Mouse (Mus musculus): ENCODE results near the gene Arhgap25.
"Not testable (repeated sequence)": the region's sequence is repeated elsewhere in the genome, so short reads cannot be mapped to it uniquely, and the experiment has no call there.

Gene Arhgap25

DNA sequence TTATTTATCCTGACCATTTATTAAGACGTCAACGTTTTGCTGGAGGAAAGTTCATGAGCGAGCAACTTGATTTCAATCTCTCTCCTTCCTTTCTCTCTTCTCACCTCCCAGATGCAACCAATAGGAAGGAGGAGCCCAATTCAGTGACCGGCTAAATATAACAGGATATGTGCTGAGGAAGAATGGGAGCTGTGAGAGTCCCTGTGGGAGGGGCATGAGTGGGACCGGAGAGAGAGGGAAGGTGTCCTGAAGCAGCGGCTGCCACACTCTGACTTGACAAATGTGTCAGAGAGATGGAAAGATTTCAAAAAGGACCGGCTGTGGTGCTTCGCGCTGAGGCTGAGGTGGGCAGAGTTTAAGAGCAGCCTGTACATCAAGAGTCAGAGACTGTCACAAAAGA is 2.6 kb upstream of the Arhgap25 start:
- no peak for DNase-seq

DNA sequence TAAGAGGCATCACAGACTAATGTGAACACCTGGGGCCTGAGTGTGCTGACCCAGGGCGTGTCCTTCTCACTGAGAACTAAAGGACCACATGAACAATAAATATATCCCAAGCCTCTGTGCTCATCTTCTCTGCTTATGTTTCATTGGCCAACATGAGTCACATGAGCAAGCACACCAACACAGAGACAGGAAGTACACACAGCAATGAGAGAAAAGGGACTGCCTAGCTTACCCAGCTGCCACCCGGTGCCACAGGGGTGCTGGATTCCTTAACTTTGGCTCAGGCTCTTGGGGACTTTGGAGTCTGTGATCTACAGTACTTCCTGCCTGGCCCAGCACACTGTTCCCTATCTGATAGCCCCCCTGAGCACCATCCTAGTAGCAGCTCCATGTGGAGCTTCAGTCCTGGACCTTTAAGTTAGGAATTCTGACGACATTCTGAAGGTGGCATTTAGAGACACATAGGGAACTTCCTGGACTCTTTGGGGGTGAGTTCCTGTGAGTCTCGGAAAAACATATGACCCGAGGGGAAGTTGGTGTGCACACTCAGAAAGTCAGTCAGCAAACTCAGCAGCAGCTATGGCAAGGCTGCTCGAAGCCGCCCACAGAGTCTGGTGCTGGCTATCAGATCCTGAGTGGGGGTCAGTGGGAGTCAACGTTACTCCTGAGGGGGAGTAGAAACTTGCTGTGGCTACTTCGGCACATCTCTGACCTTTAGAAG is 2.0 kb upstream of the Arhgap25 start:
- DNase-seq: no peak

DNA sequence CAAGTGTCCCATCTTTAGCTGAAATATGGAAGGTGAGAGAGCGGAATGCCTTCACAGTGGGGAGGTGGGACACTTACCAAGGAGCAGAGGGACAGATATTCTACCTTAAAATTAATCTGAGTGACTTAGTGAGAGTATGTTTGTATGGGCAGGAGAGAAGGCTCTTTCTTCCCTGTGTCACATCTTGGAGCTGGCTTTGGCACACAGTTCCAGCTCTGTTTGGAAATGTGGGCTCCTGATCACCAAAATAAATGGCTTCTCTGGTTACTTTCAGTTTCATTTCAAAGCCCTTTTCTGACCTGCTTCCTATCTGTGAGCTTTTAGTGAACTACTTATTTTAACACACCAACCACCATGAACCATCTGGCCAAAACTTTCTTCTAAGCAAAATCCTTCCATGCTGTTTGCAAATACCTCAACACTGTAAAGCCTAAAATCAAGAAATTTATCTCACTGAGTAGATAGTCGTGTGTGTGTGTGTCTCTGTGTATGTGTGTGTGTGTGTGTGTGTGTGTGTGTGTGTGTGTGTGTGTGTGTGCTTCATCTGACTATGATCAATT is 1.5 kb downstream of the Arhgap25 start:
- no peak for DNase-seq

DNA sequence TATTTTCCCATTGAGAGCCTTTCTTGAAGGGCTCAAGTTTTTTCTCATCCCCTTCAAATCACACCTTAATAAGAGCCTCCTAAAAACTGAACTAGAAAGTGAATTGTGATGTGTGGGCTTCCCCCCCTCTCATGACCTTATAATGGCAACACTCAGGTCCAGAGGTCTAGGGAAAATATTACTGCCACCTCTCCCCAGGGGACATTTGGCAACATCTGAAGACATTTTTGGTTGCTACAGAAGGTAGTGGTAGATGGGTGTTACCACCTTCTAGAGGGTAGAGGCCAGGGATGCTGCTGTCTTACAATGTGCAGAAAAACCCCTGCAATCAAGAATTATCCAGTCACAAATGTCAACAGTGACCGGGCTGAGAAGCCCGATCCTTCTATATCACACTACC is 2.7 kb downstream of the Arhgap25 start:
- no peak for DNase-seq

DNA sequence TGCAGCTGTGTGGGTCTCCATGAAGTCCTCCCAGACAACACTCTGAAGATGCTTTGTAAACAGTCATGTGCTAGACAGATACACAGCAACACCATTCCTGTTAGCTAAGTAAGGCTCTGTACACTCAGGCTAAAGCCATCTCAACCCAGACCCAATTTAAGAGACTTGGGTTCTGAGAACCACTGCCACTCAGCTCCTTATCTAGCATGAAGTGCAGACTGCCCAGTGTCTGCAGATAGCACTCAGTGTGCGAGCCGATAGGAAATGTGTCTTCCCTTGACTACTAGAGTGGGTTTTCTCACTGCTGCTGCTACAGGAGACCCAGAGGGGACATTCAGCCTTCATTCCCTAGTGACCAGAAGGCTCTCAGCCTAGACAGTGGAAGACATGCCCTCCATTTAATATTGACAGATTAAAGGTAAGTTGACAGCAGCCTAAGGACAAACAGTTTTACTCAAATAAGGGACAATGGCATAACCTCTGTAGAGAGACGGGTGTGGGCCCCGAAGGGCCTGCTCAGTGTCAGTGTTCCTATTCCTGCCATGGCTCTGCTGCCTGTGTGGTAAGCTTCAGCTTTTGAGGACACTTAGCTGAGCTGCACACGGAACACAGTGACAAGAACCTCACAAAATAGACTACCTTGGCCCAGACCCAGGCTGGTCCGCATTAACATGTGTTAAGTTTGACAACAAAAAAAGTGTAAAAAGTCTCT is 5.1 kb downstream of the Arhgap25 start:
- peak; percentile 72 for DNase-seq

DNA sequence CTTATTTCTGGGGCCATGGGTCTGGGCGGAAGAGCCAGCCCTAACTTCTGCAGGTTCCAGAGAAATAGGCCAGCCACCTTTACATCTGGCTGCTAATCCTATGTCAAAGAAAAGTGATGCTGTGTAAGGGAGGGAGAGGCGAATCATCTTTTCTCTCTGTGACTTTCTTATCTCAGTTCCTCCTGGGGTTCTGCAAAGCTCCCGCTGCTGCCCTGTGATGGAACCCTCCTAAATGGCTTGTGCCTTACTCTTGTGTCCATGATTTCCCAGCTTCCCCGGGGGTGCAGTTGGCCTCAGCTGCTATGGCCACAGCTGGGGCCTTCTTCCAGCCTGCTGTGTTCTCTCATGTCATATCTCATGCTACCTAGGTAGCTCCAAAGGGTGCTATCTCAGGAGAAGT is 5.7 kb downstream of the Arhgap25 start:
- peak; percentile 56 for DNase-seq

DNA sequence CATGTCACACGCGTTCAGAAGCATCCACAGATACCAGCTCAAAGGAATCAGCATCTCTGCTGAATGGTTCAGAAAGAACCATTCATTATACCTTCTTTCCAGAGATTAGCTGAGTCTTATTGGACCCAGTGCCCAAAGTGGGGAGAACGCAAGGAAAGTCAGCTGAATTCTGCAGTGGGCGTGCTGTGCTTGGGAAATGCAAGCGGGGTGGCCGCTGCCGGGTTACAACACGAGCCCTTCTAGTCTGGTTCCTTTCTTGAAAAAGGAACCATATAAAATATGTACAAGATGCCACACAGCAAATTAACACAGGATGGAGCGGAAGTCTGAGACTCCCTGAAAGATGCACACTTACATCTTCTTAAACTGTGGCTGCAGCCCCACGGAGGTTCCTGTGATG is 7.9 kb downstream of the Arhgap25 start:
- DNase-seq: no peak

DNA sequence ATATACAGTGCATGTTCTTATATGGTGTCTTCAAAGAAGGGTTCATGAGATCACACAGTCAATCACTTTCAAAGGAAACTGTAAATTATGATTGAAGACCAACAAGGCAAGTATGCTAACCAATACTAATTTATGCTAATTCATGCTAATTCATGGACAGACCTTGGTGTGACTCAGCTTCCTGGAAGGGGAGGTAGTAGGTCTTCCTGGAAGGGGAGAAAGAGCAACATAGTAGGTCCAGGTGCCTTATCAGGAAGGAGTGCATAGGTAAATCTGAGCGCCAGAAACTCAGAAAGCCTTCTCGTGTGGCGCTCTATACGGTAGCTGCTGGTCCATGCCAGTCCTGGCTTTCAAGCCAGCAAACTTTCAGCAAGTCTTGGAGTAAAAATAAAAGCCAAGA is 8.8 kb downstream of the Arhgap25 start:
- peak; percentile 32 for DNase-seq

DNA sequence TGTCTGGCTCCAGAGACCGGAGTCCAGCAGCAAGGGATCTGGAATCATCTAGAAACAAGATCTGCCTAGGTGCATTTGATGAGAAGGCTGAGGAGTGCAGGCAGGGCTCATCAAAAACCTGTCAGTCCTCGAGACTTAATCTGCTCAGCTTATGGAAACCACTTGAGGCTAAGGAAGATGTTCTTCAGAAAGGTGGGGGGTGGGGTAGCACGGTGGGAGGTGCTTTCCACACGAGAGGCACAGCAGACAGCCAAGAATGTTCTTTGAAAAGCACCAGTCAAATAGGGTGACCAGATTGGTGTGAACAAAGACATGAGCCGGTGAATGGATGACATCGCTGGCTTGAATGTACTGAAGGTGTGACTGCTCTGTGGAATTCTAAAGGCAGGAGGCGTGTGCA is 9.3 kb downstream of the Arhgap25 start:
- no peak for DNase-seq

DNA sequence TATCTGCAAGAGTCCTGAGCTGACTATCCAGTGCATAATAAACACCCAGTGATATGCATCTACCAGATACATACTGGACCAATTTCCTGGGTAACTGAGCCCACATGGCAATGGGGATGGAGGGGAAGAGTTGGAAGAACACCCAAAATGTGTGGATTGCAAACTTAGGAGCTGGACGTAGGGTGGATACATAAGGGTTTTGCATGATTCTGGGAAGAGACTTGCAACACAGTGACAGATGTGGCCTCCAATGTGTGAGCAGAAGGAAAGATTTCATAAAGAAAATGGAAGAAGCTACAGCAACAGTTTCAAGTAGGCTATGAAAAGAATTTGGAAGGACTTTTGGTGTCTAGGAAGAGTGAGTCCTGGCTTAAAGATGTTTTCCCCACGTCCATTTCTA is 10.0 kb downstream of the Arhgap25 start:
- DNase-seq: no peak

DNA sequence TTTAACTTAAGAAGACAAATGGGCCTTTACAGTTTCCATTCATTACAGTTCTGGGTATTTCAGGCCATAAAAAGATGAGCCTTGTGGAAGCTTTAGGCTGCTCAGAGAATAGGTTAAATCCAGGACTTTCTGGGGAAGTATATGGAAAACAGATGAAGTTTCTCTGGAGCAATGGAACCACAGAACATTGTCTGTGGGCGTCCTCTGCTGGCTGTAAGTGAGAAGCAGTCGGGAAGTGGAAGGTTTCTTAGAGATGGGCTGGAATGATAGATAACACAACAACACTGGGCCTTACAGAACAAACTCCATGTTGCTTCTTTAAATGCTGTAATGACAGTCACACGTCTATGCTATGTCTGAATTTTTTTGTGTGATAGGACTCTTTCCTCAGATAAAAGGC is 10.8 kb downstream of the Arhgap25 start:
- DNase-seq: no peak

DNA sequence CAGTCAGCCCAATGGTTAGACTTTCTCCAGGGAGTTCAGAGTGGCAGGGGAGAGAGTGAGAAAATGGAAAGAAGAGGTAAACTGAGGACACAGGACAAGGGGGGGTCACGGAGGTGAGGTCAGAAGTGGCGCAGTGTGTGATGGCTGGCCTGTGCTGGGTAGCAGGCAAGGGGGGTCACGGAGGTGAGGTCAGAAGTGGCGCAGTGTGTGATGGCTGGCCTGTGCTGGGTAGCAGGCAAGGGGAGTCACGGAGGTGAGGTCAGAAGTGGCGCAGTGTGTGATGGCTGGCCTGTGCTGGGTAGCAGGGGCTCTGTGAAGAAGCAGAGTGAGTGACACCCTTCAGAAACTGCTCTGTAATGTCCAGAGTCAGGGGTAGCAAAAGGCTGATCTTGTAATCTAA is 11.4 kb downstream of the Arhgap25 start:
- DNase-seq: not testable (repeated sequence)

DNA sequence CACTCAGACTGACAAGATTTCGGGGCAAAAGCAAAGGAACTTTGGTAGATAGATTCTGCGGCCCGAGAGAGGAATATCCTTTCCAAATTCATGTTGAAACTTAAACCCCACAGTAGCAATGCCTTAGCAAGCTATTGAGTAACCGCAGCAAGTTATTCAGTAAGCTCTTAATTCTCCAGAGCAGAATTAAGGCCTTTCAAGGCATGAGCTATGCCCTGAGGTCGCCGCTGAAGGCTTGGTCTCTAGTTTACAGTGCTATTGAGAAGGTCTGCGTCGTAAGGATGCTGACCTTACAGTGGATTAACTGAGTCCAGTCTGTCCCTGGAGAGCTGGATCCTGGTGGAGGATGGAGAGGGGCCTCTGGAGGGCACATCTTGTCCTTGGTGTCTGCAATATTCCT is 12.5 kb downstream of the Arhgap25 start:
- no peak for DNase-seq

DNA sequence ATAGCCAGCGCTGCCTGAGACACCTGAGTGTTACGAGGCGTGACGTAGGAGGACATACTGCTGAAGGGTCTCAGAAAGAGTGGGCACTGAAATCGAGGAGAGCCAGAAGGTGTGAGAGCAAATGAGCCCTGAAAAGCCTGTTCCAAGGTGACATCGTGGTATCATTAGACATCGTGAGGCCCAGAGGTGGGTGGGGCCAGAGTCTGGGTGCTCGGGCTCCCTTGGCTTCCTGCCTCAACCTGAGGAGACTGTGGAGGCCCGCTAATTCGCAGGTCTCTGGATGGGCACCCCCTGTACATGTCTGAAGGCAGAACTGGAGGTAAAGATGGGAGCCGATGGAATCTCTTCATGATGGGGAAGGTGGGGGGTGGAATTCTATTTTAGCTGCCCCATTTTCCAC is 13.2 kb downstream of the Arhgap25 start:
- DNase-seq: no peak

DNA sequence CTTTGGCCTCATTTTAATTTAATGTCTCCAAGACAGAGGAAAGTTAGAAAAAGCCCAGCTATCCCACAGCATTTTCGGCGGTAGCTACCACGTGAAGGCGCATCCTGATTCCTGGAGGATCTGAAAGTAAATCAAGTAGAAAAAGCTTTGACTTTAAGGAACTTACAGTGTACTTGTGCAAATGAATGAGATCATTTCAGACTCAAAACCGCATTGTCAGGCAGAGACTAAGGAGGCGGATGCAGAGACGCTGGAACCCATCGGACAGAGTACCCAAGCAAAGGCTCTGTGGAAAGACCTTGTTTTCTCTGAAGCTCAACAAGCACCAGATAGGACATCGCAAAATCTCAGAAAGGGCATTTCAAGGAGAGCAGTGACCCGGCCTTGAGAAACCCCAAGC is 14.4 kb downstream of the Arhgap25 start:
- DNase-seq: no peak

DNA sequence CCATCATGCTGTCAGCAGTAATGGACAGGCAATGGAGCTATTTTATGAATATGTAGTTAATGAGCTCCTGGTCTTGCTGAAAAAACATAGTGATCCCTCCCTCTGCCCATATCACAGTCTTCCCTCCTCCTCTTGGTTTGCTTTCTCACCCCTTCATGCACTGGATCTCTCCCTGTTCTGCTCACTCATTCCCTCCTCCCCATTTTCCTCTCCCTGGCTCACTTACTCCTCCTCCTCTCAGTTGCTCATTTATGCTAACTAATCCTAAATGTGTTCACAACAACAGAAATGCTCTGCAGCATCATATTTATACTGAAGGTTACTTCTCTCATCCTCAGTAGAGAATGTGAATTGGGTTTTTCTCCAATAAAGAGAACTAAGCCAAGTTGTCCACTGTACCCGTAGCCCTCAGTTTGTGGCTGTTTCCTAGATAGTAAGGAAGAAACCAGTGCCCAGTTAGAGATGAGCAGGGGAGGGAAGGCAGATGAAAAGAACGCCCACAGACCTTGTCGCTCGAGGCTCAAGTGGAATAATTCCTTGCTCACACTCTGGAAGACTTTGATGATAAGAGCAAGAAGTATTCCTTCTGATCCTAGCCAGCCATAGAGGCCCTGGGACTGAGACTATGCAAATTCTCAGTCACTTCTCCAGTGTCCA is 15.2 kb downstream of the Arhgap25 start:
- DNase-seq: no peak

DNA sequence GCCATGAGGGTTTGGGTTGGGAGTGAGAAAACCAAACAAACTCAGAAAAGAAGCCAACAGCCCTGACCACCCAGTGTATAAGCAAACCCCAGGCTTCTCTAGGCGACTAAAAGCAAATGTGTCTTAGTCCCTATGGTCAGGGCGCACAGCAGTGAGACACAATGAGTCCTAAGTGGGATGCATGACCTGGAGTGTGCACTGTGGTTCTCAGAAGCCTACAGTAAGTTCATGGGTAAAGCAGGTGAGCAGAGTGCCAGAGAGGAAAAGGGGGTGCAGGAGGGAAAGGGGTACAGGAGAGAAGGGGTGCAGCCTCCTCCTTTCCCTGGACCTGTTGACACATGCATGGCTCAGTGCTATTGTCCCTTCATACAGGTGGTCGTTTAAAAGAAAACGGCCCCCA is 18.7 kb downstream of the Arhgap25 start:
- DNase-seq: no peak

DNA sequence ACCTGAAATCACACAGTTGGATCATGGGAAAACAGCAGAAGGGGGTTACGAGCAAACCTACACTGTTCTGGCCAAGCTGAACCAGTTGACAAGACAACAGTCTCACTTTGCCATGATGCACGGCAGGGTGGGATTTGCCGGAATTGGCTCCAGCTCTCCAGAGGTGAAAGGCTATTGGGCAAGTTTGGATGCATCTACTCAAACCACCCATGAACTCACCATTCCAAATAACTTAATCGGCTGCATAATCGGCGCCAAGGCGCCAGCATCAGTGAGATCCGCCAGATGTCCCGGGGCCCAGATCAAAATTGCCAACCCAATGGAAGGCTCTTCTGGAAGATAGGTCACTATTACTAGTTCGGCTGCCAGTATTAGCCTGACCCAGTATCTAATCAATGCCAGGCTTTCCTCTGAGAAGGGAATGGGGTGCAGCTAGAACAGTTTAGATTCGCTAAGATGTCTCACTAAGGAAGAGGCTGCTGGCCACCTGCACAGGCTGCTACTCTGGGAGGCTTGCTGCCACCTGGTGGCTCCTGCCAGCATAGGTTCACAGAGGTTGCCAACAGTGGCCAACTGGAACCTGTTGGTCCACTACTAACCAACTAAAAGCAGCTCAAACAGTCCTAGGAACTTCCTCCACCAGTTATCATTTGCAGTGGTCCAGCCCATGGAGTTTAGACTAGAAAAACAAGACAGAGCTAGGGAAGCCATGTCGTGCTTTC is 19.9 kb downstream of the Arhgap25 start:
- peak; percentile 71 for DNase-seq

DNA sequence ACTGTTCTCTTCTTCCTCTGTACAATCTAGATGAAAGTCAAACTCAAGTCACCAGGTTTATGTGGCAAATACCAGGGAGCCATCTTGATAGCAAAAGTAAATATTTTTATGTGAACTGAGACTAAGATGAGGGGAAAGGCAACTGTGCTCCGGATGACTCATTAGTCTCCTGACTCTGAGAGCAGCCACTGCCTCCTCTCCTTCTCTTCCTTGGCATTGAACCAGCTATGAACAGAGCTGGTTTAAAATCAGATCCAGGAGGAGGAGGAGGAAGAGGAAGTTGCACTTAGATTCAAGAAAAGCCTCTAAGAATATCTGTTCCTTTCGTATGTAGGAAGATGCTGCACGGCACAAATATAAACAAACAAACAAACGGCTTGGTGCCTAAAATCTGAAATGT is 22.1 kb downstream of the Arhgap25 start:
- DNase-seq: no peak

DNA sequence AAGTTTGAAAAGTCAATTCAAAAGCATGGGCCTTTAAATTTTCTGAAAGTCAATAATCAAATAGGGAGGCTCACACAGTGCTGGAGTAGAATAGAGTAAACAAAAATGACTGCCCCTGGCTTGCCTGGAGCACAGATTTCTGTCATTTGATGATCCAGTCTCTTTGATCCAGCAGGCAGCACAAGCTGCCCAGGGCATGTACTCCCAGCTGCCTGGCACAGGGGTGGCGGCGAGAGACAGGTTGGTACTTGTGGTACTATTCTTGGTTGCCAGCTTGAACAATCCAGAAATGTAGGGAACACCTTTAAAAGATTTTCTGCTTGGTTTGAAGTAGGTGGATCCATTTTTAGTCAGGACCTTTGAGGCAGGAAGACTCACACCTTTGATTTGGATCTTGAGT is 23.3 kb downstream of the Arhgap25 start:
- no peak for DNase-seq

DNA sequence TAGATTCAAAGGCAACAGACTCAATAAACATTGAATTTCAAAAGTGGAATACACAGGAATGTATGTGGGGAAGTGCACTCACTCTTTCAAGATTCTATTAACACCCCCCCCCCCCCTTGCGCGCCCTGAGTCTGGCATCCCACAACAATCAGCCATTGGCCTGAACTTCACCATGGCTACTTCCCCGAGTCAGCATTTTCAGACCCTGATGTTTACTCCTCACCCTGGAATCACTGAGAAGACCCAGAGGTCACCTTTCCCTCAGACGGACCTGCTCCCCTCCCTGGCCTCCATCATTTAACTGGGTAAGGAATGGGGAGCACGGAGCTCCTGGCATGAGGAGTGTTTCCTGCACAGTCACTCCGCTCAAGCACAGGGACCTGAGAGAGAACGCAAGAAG is 28.2 kb downstream of the Arhgap25 start:
- DNase-seq: no peak

DNA sequence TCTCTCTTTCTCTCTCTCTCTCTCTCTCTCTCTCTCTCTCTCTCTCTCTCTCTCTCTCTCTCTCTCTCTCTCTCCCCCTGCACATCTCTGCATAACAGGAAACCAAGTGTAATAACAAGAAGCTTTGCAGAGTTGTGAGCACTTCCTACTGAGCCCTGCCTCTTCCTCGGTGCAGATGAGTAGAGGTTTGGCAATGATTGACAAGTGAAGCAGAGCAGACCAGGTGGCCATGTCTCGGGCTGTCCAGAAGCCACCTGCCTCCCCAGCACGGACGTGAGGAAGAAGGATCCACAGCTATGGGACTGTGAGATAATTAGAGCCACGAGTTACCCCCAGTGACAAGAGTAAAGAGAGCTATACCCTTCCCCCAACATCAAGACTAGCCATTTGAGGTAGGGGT is 29.1 kb downstream of the Arhgap25 start:
- no peak for DNase-seq

DNA sequence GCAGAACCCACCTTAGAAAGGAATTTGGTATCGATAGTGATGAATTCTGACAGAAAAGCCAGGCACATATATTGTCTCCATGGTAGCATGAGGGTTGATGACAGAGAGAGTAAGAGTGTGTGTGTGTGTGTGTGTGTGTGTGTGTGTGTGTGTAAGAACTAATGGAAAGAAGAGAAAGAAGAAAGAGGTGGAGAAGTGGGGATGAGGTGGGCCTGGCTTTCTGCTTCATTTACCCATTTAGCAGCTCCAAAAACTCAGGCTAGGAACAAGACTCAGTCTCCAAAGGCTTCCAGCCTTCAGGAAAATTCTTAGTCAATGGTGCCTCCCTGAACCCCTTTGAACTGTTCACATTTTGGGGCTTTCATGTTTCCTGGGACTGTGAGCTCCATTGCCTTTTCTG is 29.5 kb downstream of the Arhgap25 start:
- no peak for DNase-seq

All from liver (tissue).